Mouse (Mus musculus) forebrain, postnatal 0 days (tissue): ENCODE results near the gene Celf3. TPM values are rescaled to one million over a fixed set of nuclear protein-coding genes. Genes with fewer than 3 reads are reported as not detected.
A peak's percentile ranks its signal among the peaks of the same experiment; 100 is the strongest.

ENCODE experiments used
- ATAC-seq: fragments of 200-750 bp; cut with Nextera tagmentation; 2 replicates; pipeline ENCODE4 v1.8.0; 2017; ENCODE audit warnings: mild to moderate bottlenecking, moderate library complexity
- DNase-seq: peaks from one replicate; pipeline ENCODE4 v3.0.0-alpha.2; 2015
- H3K27ac ChIP-seq: fragments of 300-500 bp; sonication (generic); 2 replicates; pipeline ENCODE4 v1.5.1; 2014; ENCODE audit warnings: low read depth, mild to moderate bottlenecking, antibody characterized with exemption, low read length, moderate library complexity, mixed read lengths
- H3K27me3 ChIP-seq: fragments of 300-500 bp; sonication (generic); 2 replicates; pipeline ENCODE4 v1.6.1; 2014; ENCODE audit warnings: mild to moderate bottlenecking, low read length, mixed read lengths; ENCODE audit not compliant: insufficient read depth
- H3K36me3 ChIP-seq: fragments of 300-500 bp; sonication (generic); 2 replicates; pipeline ENCODE4 v1.6.1; 2014; ENCODE audit warnings: mild to moderate bottlenecking, moderate library complexity; ENCODE audit not compliant: insufficient read depth
- H3K4me1 ChIP-seq: fragments of 300-500 bp; sonication (generic); 2 replicates; pipeline ENCODE4 v1.6.1; 2014; ENCODE audit warnings: antibody characterized with exemption; ENCODE audit not compliant: insufficient read depth
- H3K4me2 ChIP-seq: fragments of 300-500 bp; sonication (generic); 2 replicates; pipeline ENCODE4 v1.6.1; 2014; ENCODE audit warnings: low read depth, mild to moderate bottlenecking, moderate library complexity
- H3K4me3 ChIP-seq: fragments of 300-500 bp; sonication (generic); 2 replicates; pipeline ENCODE4 v1.5.1; 2014; ENCODE audit warnings: low read depth, low read length, mixed read lengths
- H3K9ac ChIP-seq: fragments of 300-500 bp; sonication (generic); 2 replicates; pipeline ENCODE4 v1.6.1; 2014; ENCODE audit warnings: mild to moderate bottlenecking
- H3K9me3 ChIP-seq: fragments of 300-500 bp; sonication (generic); 2 replicates; pipeline ENCODE4 v1.6.1; 2016; ENCODE audit warnings: low read length
- CTCF ChIP-seq: sonication (generic); IDR thresholded peaks from 2 replicates; pipeline ENCODE4 v1.5.1; 2016; ENCODE audit warnings: antibody characterized with exemption, control low read depth, low read depth
- WGBS: fragments of 180-500 bp; shearing (Covaris S2); extraction: QIAGEN DNeasy Blood & Tissue Kit; methylation state at CpG from one replicate; pipeline ENCODE4 v1.1.7; 2014; 5-methylcytosine and 5-hydroxymethylcytosine counted together
- polyA plus RNA-seq: library from polyadenylated mRNA; unstranded; fragments of >200 nt; fragmentation: Nextera tagmentation; extraction: Ambion mirVana; gene quantifications from 2 replicates; pipeline ENCODE4 v1.2.1, GENCODE M21; 2015
- total RNA-seq: library from RNA; depleted of rRNA; stranded (reverse); fragments of >200 nt; gene quantifications from 2 replicates; pipeline ENCODE4 v1.2.3, GENCODE M21; 2014

Celf3 gene
- total and polyA plus RNA-seq, 2 experiments from 2014 or later: 278 to 295 TPM

DNA sequence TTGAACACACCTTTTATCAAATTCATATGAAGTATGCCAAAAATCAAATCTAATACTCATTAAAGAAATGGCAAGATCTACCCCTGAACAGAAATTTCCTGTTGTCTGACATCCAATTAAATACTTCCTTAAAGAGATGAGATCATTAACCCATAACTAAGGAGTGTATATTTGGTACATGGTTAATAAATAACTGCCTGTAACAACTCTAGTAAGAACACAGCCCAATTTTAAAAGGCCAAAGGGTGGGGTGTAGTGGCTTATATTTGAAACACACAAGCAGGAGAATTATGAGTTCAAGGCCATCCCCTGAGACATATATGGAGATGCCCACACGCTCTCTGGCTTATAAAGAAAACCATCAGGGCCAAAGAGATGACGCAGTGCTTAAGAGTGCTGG is 28.7 kb upstream of the Celf3 start:
- 88% methylated on average over 2 of the region's 2 CpGs for WGBS

GRCm38 (mm10) chr3:94456529-94457000 is 21.5 kb upstream of the Celf3 start:
- peak overlapping the region; percentile 64; the same call in 1 of the 2 replicates for H3K27ac ChIP-seq
- peak; percentile 90 for TF ChIP-seq CTCF
- no peaks in the 10 kb centered on the region for H3K4me1 ChIP-seq
- peak overlapping the region; percentile 45 for H3K4me2 ChIP-seq
- peak; percentile 94 for ATAC-seq
- H3K36me3 ChIP-seq: no peaks in the 10 kb centered on the region
- no peaks in the 10 kb centered on the region for H3K9me3 ChIP-seq
- H3K27me3 ChIP-seq: no peaks in the 10 kb centered on the region
- 1% methylated on average over 12 of the region's 12 CpGs for WGBS
- peak overlapping the region; percentile 44 for H3K9ac ChIP-seq
- peak overlapping the region; percentile 37 for H3K4me3 ChIP-seq
- DNase-seq: peak; percentile 96

More for the DNA sequence above, 28.7 kb upstream of the Celf3 start:
- Histone ChIP-seq H3K4me3 (no peak overlapping the region), H3K27me3 (no peaks in the 10 kb centered on the region), H3K4me2 (no peak overlapping the region), H3K36me3 (peaks cover 44% of the 10 kb centered on the region), H3K9ac (no peak overlapping the region), H3K4me1 (no peaks in the 10 kb centered on the region), H3K27ac (no peak overlapping the region), H3K9me3 (no peaks in the 10 kb centered on the region)
- no peak for TF ChIP-seq CTCF
- ATAC-seq (no peak), DNase-seq (no peak)

DNA sequence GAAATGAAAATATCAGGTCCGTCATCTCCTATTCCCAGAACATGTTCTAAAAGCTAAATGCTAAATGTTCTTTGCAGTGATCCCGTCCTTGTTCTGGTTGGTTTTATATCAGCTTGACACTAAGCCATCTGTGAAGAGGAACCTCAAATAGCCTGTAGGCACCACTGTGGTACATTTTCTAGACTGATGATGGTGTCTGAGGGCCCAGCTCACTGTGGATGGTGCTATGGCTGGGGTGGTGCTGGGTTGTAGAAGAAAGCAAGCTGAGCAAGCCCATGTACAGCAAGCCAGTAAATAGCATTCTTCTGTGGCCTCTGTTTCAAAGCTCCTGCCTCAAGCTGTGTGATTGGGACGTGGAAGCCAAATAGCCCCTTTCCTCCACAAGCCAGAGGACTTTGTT is 21.0 kb upstream of the Celf3 start:
- peak; percentile 23 for ATAC-seq
- WGBS: 57% methylated on average over 3 of the region's 3 CpGs
- DNase-seq: no peak
- Histone ChIP-seq H3K4me2 (peak overlapping the region; percentile 45; the same call in 1 of the 2 replicates), H3K9me3 (no peaks in the 10 kb centered on the region), H3K4me1 (no peaks in the 10 kb centered on the region), H3K4me3 (no peak overlapping the region), H3K36me3 (no peaks in the 10 kb centered on the region), H3K27me3 (no peaks in the 10 kb centered on the region), H3K27ac (peak overlapping the region; percentile 64; the same call in 1 of the 2 replicates), H3K9ac (no peak overlapping the region; the same call in 1 of the 2 replicates)
- TF ChIP-seq CTCF: no peak

GRCm38 (mm10) chr3:94459834-94460233 is 18.3 kb upstream of the Celf3 start:
- Histone ChIP-seq H3K9me3 (no peaks in the 10 kb centered on the region), H3K36me3 (no peaks in the 10 kb centered on the region), H3K4me3 (no peak overlapping the region), H3K27me3 (no peaks in the 10 kb centered on the region), H3K9ac (no peak overlapping the region), H3K27ac (no peak overlapping the region), H3K4me2 (no peak overlapping the region), H3K4me1 (peaks cover 14% of the 10 kb centered on the region)
- 92% methylated on average over 2 of the region's 2 CpGs for WGBS
- TF ChIP-seq CTCF: no peak
- DNase-seq (no peak), ATAC-seq (no peak)

- H3K27ac ChIP-seq: peak overlapping the region; percentile 95
- H3K9ac ChIP-seq: no peak overlapping the region
- no peaks in the 10 kb centered on the region for H3K36me3 ChIP-seq
- no peak for TF ChIP-seq CTCF
- H3K4me3 ChIP-seq: no peak overlapping the region
- H3K4me2 ChIP-seq: no peak overlapping the region
- ATAC-seq (peak; percentile 73), DNase-seq (peak; percentile 72)
- no peaks in the 10 kb centered on the region for H3K27me3 ChIP-seq
- 19% methylated on average over 11 of the region's 11 CpGs for WGBS
- H3K9me3 ChIP-seq: no peaks in the 10 kb centered on the region
- H3K4me1 ChIP-seq: peaks cover 31% of the 10 kb centered on the region
Measured at GRCm38 (mm10) chr3:94463926-94464578, 14.0 kb upstream of the Celf3 start.

DNA sequence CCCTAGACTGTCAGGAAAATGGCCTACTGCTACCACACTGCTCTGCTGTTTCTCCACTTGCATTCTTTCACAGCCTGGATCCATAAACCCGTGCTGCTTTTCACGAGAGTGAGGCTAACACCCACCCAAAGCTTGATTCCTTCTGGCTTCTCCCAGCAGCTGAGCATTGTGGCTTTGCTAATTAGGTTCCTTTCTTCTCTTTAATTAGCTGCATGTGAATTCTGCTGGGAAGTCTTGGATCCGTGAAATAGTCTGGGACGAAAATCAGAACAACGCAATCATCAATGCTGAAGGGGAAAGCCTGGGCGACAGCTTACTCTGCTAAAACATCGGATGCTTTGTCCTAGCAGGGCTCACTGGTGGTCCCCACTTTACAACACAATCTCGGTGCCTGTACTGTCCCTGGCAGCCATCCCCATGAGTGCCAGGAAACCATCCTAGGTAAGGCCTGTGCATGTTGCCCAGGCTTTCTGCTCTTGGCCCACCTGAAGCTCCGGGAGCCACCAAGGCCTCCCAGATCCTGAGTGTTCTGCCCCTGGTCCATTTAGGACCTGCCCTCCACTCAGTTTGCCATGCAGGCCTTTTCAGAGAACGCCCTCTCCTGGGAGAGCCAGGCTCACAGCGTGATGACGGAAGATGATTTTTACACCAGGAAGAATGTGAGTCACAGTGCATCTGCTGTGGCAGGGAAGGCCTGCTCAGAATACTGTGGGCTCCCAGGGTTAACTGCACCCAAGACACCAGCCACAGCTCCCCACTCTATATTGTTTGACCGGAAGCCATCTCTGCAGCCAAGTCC is 12.3 kb upstream of the Celf3 start:
- peak; percentile 30; the same call in 1 of the 2 replicates for TF ChIP-seq CTCF
- 17% methylated on average over 13 of the region's 13 CpGs for WGBS
- ATAC-seq: peak; percentile 91
- H3K4me1 ChIP-seq: peaks cover 31% of the 10 kb centered on the region
- no peaks in the 10 kb centered on the region for H3K36me3 ChIP-seq
- no peak overlapping the region; the same call in 1 of the 2 replicates for H3K4me2 ChIP-seq
- no peak overlapping the region for H3K4me3 ChIP-seq
- peak; percentile 85 for DNase-seq
- no peaks in the 10 kb centered on the region for H3K27me3 ChIP-seq
- H3K9ac ChIP-seq: peak overlapping the region; percentile 37
- no peaks in the 10 kb centered on the region for H3K9me3 ChIP-seq
- H3K27ac ChIP-seq: peak overlapping the region; percentile 95

DNA sequence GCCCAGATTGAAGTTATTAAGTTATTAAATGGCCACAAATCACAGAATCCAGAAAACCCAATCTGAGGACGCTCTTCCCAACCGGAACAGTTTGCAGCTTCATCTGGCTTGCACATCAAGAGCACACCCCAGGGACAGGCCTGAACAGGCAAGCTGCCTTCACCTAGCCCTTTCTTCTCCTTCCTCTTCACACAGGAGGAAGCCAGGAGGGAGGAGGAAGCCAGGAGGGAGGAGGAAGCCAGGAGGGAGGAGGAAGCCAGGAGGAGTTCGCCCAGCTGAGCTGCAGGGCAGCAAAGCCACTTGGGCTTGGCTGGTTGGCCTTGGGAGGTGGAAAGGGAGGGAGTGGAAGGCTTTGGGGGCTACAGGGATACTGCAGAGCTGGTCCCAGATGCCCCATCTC is 9.2 kb upstream of the Celf3 start:
- H3K27me3 ChIP-seq: no peaks in the 10 kb centered on the region
- H3K36me3 ChIP-seq: no peaks in the 10 kb centered on the region
- H3K4me3 ChIP-seq: no peak overlapping the region
- ATAC-seq (no peak), DNase-seq (no peak)
- H3K4me1 ChIP-seq: peaks cover 41% of the 10 kb centered on the region
- H3K4me2 ChIP-seq: no peak overlapping the region
- no peak overlapping the region for H3K9ac ChIP-seq
- TF ChIP-seq CTCF: no peak
- no peaks in the 10 kb centered on the region for H3K9me3 ChIP-seq
- no peak overlapping the region for H3K27ac ChIP-seq
- 60% methylated on average over 3 of the region's 3 CpGs for WGBS
